Mouse (Mus musculus) hindbrain, embryonic 11.5 days (tissue): ENCODE data around the gene Bid. TPM values are rescaled to one million over a fixed set of nuclear protein-coding genes. Genes with fewer than 3 reads are reported as not detected.

Experiments
- ATAC-seq: fragments of 200-750 bp; cut with Nextera tagmentation; 2 replicates; pipeline ENCODE4 v1.8.0; 2017; ENCODE audit warnings: mild to moderate bottlenecking, moderate TSS enrichment, moderate library complexity; ENCODE audit not compliant: low FRiP score
- DNase-seq: peaks from one replicate; pipeline ENCODE4 v3.0.0-alpha.2; 2015; ENCODE audit warnings: low spot score
- H3K27ac ChIP-seq: fragments of 300-500 bp; sonication (generic); 2 replicates; pipeline ENCODE4 v1.5.1; 2014; ENCODE audit warnings: mild to moderate bottlenecking, low read depth, low read length
- H3K27me3 ChIP-seq: fragments of 300-500 bp; sonication (generic); 2 replicates; pipeline ENCODE4 v1.6.1; 2014; ENCODE audit warnings: mild to moderate bottlenecking, low read length, moderate library complexity, mixed read lengths; ENCODE audit not compliant: control insufficient read depth, insufficient read depth
- H3K36me3 ChIP-seq: fragments of 300-500 bp; sonication (generic); 2 replicates; pipeline ENCODE4 v1.6.1; 2014; ENCODE audit warnings: mild to moderate bottlenecking, low read length, moderate library complexity, mixed read lengths; ENCODE audit not compliant: control insufficient read depth, insufficient read depth
- H3K4me1 ChIP-seq: fragments of 300-500 bp; sonication (generic); replicated peaks from 2 replicates; pipeline ENCODE4 v1.6.1; 2014; ENCODE audit warnings: low read length, mixed read lengths; ENCODE audit not compliant: control insufficient read depth, insufficient read depth
- H3K4me2 ChIP-seq: fragments of 300-500 bp; sonication (generic); replicated peaks from 2 replicates; pipeline ENCODE4 v1.6.1; 2014; ENCODE audit warnings: mild to moderate bottlenecking, low read depth, low read length
- H3K4me3 ChIP-seq: fragments of 300-500 bp; sonication (generic); 2 replicates; pipeline ENCODE4 v1.5.1; 2014; ENCODE audit warnings: low read depth, low read length
- H3K9ac ChIP-seq: fragments of 300-500 bp; sonication (generic); 2 replicates; pipeline ENCODE4 v1.6.1; 2014; ENCODE audit warnings: low read depth, low read length
- H3K9me3 ChIP-seq: fragments of 300-500 bp; sonication (generic); 2 replicates; pipeline ENCODE4 v1.6.1; 2016; ENCODE audit warnings: low read length; ENCODE audit not compliant: control insufficient read depth
- WGBS: fragments of 180-500 bp; shearing (Covaris S2); extraction: QIAGEN DNeasy Blood & Tissue Kit; methylation state at CpG from one replicate; pipeline ENCODE4 v1.1.7; 2014; 5-methylcytosine and 5-hydroxymethylcytosine counted together
- polyA plus RNA-seq: library from polyadenylated mRNA; unstranded; fragments of >200 nt; fragmentation: Nextera tagmentation; extraction: Ambion mirVana; gene quantifications from 2 replicates; pipeline ENCODE4 v1.2.1, GENCODE M21; 2014

Bid gene
- polyA plus RNA-seq, 1 experiment from 2014 or later: 15.9 TPM

GRCm38 (mm10) chr6:120903450-120903912 lies 13.2 kb downstream of the Bid start:
- H3K4me1 ChIP-seq: no peaks in the 10 kb centered on the region

GRCm38 (mm10) chr6:120901776-120902645 lies 14.6 kb downstream of the Bid start:
- no peak overlapping the region for H3K27ac ChIP-seq
- H3K36me3 ChIP-seq: no peaks in the 10 kb centered on the region
- H3K4me1 ChIP-seq: no peaks in the 10 kb centered on the region
- no peak overlapping the region for H3K9ac ChIP-seq
- H3K27me3 ChIP-seq: no peaks in the 10 kb centered on the region
- no peak overlapping the region for H3K4me3 ChIP-seq
- no peak overlapping the region for H3K4me2 ChIP-seq
- H3K9me3 ChIP-seq: no peaks in the 10 kb centered on the region
- WGBS: 90% methylated on average over 14 of the region's 14 CpGs
- ATAC-seq: no peak
- no peak for DNase-seq

More at GRCm38 (mm10) chr6:120903450-120903912, 13.2 kb downstream of the Bid start:
- Histone ChIP-seq H3K9me3 (no peaks in the 10 kb centered on the region), H3K27me3 (no peaks in the 10 kb centered on the region), H3K9ac (no peak overlapping the region), H3K27ac (no peak overlapping the region), H3K36me3 (no peaks in the 10 kb centered on the region), H3K4me2 (no peak overlapping the region), H3K4me3 (no peak overlapping the region)
- 61% methylated on average over 5 of the region's 5 CpGs for WGBS
- ATAC-seq: no peak
- peak; percentile 36 for DNase-seq

- DNase-seq (peak; percentile 77), ATAC-seq (peak; percentile 51; the same call in 1 of the 2 replicates)
- 71% methylated on average over 6 of the region's 6 CpGs for WGBS
- no peak overlapping the region for H3K9ac ChIP-seq
- no peaks in the 10 kb centered on the region for H3K9me3 ChIP-seq
- H3K36me3 ChIP-seq: peaks cover 2% of the 10 kb centered on the region; the same call in 1 of the 2 replicates
- no peaks in the 10 kb centered on the region for H3K27me3 ChIP-seq
- H3K4me2 ChIP-seq: no peak overlapping the region
- H3K4me3 ChIP-seq: no peak overlapping the region
- no peaks in the 10 kb centered on the region for H3K4me1 ChIP-seq
- no peak overlapping the region for H3K27ac ChIP-seq
Observed at GRCm38 (mm10) chr6:120898188-120898833, 18.3 kb downstream of the Bid start.

- no peak overlapping the region for H3K9ac ChIP-seq
- H3K36me3 ChIP-seq: peaks cover 2% of the 10 kb centered on the region; the same call in 1 of the 2 replicates
- H3K27me3 ChIP-seq: no peaks in the 10 kb centered on the region
- 90% methylated on average over 9 of the region's 9 CpGs for WGBS
- H3K27ac ChIP-seq: no peak overlapping the region
- H3K9me3 ChIP-seq: no peaks in the 10 kb centered on the region
- ATAC-seq: no peak
- no peak overlapping the region for H3K4me2 ChIP-seq
- DNase-seq: no peak
- H3K4me1 ChIP-seq: no peaks in the 10 kb centered on the region
- no peak overlapping the region for H3K4me3 ChIP-seq
Observed at GRCm38 (mm10) chr6:120894524-120894923, 22.1 kb downstream of the Bid start.

GRCm38 (mm10) chr6:120894089-120894488 lies 22.6 kb downstream of the Bid start:
- H3K4me3 ChIP-seq: no peak overlapping the region
- no peaks in the 10 kb centered on the region for H3K4me1 ChIP-seq
- 92% methylated on average over 9 of the region's 9 CpGs for WGBS
- H3K27ac ChIP-seq: no peak overlapping the region
- no peaks in the 10 kb centered on the region for H3K27me3 ChIP-seq
- no peaks in the 10 kb centered on the region for H3K9me3 ChIP-seq
- H3K9ac ChIP-seq: no peak overlapping the region
- no peak overlapping the region for H3K4me2 ChIP-seq
- DNase-seq: no peak
- peaks cover 2% of the 10 kb centered on the region; the same call in 1 of the 2 replicates for H3K36me3 ChIP-seq
- no peak for ATAC-seq

- Histone ChIP-seq H3K4me3 (no peak overlapping the region), H3K4me1 (no peaks in the 10 kb centered on the region), H3K9me3 (no peaks in the 10 kb centered on the region), H3K9ac (no peak overlapping the region), H3K27me3 (no peaks in the 10 kb centered on the region), H3K4me2 (no peak overlapping the region), H3K27ac (no peak overlapping the region), H3K36me3 (0 out of 2 replicates have a peak, but pooled peaks cover 5% of the 10 kb centered on the region)
- ATAC-seq (no peak), DNase-seq (no peak)
- 93% methylated on average over 17 of the region's 17 CpGs for WGBS
Observed at GRCm38 (mm10) chr6:120886696-120887095, 30.0 kb downstream of the Bid start.

GRCm38 (mm10) chr6:120884436-120884835 lies 32.2 kb downstream of the Bid start:
- Histone ChIP-seq H3K27me3 (no peaks in the 10 kb centered on the region), H3K36me3 (0 out of 2 replicates have a peak, but pooled peaks cover 5% of the 10 kb centered on the region), H3K4me3 (no peak overlapping the region), H3K9ac (no peak overlapping the region), H3K27ac (no peak overlapping the region), H3K4me2 (no peak overlapping the region), H3K9me3 (no peaks in the 10 kb centered on the region), H3K4me1 (no peaks in the 10 kb centered on the region)
- DNase-seq: no peak
- WGBS: 84% methylated on average over 6 of the region's 6 CpGs
- ATAC-seq: no peak; the same call in 1 of the 2 replicates

- ATAC-seq (no peak), DNase-seq (no peak)
- 0 out of 2 replicates have a peak, but pooled peaks cover 5% of the 10 kb centered on the region for H3K36me3 ChIP-seq
- H3K9ac ChIP-seq: no peak overlapping the region
- H3K4me2 ChIP-seq: no peak overlapping the region
- H3K4me1 ChIP-seq: no peaks in the 10 kb centered on the region
- no peaks in the 10 kb centered on the region for H3K9me3 ChIP-seq
- no peak overlapping the region for H3K27ac ChIP-seq
- no peaks in the 10 kb centered on the region for H3K27me3 ChIP-seq
- no peak overlapping the region for H3K4me3 ChIP-seq
- 85% methylated on average over 5 of the region's 5 CpGs for WGBS
Observed at GRCm38 (mm10) chr6:120879046-120879445, 37.6 kb downstream of the Bid start.
